Mouse (Mus musculus) olfactory bulb, adult 2 months (tissue): ENCODE results near the gene Tas2r129. TPM values are rescaled to one million over a fixed set of nuclear protein-coding genes. Genes with fewer than 3 reads are reported as not detected.
"Not testable (repeated sequence)": the region's sequence is repeated elsewhere in the genome, so short reads cannot be mapped to it uniquely, and the experiment has no call there.

ENCODE experiments used
- H3K27ac ChIP-seq: fragments of 200-500 bp; 2 replicates; pipeline ENCODE4 v1.5.1; 2012; ENCODE audit warnings: low read depth, low read length; ENCODE audit not compliant: insufficient read depth
- H3K4me1 ChIP-seq: fragments of 200-500 bp; 2 replicates; pipeline ENCODE4 v1.6.1; 2012; ENCODE audit warnings: low read length; ENCODE audit not compliant: control insufficient read depth, insufficient read depth
- H3K4me3 ChIP-seq: fragments of 200-500 bp; 2 replicates; pipeline ENCODE4 v1.5.1; 2012; ENCODE audit warnings: mild to moderate bottlenecking, low read depth, low read length, moderate library complexity; ENCODE audit not compliant: insufficient read depth
- CTCF ChIP-seq: fragments of 200-500 bp; IDR thresholded peaks from 2 replicates; pipeline ENCODE4 v1.5.1; 2012; ENCODE audit warnings: low read depth, mild to moderate bottlenecking, low read length, moderate library complexity; ENCODE audit not compliant: insufficient read depth
- POLR2A ChIP-seq: fragments of 200-500 bp; IDR thresholded peaks from 2 replicates; pipeline ENCODE4 v1.6.1; 2012; ENCODE audit warnings: mild to moderate bottlenecking, low read depth, low read length, moderate library complexity; ENCODE audit not compliant: insufficient read depth
- WGBS: fragments of 180-500 bp; shearing (Covaris S2); methylation state at CpG from one replicate; pipeline ENCODE4 v1.1.7; 2018; 5-methylcytosine and 5-hydroxymethylcytosine counted together
- polyA plus RNA-seq: library from polyadenylated mRNA; stranded (reverse); fragments of >200 nt; gene quantifications from 2 replicates; pipeline ENCODE4 v1.2.4, GENCODE M21; 2012; ENCODE audit warnings: low replicate concordance; ENCODE audit not compliant: missing spikeins, insufficient read depth, insufficient read length

The Tas2r129 gene
- polyA plus RNA-seq, result not detected in 2 replicates

DNA sequence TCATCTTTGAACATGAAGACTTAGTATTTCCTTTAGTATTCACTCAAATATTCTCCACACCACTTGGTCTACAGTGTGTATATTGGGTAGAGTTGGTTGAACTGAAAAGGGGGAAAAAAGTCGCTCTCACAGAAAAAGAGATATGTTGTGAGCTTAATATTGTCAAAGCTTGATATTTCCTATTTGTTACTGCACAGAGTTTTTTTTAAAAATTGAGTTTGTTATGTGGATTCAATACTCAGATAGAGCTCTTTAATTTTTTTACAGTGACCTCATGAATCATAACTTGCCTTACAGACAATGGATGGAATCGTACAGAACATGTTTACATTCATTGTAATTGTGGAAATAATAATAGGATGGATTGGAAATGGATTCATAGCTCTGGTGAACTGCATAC, at the start of gene Tas2r129:
Gene Tas2r129 (plus strand): TSS at position 301 of the 400 bp plus-strand sequence.
- Histone ChIP-seq H3K27ac (no peak within 1 kb of the TSS), H3K4me3 (no peak within 1 kb of the TSS), H3K4me1 (no peaks in the 10 kb centered on the region)
- WGBS, result 81% methylated on average over 2 of the region's 2 CpGs
- TF ChIP-seq CTCF, result no peak
- no peak for TF ChIP-seq POLR2A

DNA sequence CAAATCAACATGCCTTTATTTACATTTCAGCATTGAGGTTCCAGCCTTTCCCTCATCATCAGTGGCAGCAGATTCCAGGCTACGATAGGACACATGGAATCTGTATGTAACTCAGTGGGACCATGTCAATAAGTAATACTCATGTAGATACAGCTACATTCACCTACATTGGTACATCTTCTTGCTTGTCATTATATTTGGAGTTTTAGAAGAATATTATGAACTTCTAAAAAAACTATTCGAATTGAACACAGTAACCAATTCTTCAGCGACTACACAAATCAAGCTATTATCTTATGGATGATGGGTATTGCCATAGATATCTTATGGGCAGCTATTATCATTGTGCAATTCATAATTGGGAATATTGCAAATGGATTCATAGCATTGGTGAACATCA, 41.6 kb upstream of the Tas2r129 start, which contains the start of gene Tas2r125:
Gene Tas2r125 (plus strand): TSS at position 301 of the 400 bp plus-strand sequence.
- no peak within 1 kb of the TSS for H3K27ac ChIP-seq
- no peaks in the 10 kb centered on the region for H3K4me1 ChIP-seq
- no peak within 1 kb of the TSS for H3K4me3 ChIP-seq
- 84% methylated on average over 3 of the region's 3 CpGs for WGBS
- no peak for TF ChIP-seq CTCF
- TF ChIP-seq POLR2A, result no peak

DNA sequence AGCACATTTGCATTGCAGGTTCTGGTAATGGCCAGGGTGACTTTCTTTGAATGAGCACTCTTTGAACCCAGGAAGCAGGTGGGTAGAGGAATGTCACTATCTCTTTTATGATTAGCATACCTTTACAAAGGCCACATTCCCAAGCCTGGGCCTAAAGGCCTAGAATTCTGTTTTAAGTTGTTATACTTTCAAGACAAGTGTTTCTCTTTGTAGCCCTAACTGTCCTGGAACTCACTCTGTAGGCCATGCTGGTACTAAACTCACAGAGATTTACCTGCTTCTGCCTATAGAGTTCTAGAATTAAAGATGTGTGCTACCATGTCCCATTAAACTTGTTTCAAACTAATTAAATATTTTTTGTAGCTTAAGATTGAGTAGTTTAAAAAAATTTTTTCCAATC, 9.5 kb upstream of the Tas2r129 start:
- not testable (repeated sequence) for H3K27ac ChIP-seq, H3K4me1 ChIP-seq, H3K4me3 ChIP-seq

DNA sequence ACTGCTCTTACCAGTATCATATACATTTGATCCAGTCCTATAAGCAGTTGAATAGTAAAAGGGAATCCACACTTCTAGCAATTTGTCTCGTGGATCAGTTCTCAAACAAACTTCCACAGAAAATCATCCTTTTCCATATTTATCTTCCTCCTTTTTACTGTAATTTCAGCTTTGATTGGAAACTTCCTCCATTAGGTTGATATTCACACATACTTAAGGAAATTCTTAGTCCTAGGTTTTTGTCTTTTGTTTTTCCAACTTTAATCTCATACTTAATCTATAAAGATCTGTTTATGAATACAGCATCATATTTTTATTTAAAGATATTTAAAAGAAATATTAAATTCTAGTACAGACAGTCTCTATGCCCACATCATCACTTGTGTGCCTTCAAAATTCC, 6.9 kb downstream of the Tas2r129 start, which contains the start of gene Tas2r131:
Gene Tas2r131 (minus strand): TSS at position 101 of the 400 bp plus-strand sequence.
- TF ChIP-seq CTCF (no peak), POLR2A (no peak)
- WGBS, result 67% methylated on average over 1 of the region's 1 CpGs
- Histone ChIP-seq H3K4me3 (no peak within 1 kb of the TSS), H3K4me1 (no peaks in the 10 kb centered on the region), H3K27ac (no peak within 1 kb of the TSS)

DNA sequence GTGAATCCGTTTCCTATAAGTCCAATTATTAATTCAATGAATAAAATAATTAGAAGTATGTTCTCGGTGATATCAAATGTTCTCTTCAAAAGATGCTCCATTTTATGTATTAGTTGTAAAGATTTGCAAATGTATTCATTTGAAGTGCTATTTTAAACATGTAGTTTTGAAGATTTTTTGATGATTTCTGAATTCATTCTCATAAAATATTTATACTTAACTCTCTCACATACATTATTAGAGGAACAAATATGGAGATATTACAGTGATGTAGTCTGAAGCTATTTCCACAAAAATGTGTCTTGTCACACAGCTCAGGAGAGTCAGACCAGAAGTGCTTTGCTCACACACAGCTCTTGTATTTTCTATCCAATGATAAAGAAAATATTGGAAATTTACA, 30.0 kb downstream of the Tas2r129 start, which contains the start of gene Tas2r109:
Gene Tas2r109 (minus strand): TSS at position 101 of the 400 bp plus-strand sequence.
- TF ChIP-seq POLR2A (no peak), CTCF (no peak)
- 71% methylated on average over 2 of the region's 2 CpGs for WGBS
- H3K27ac ChIP-seq, result no peak within 1 kb of the TSS
- H3K4me3 ChIP-seq, result no peak within 1 kb of the TSS
- H3K4me1 ChIP-seq, result no peaks in the 10 kb centered on the region

Other genes with a start within 250 kb of the Tas2r129 start
- gene Tas2r122, start 239.2 kb upstream of the Tas2r129 start, polyA plus RNA-seq, result not detected in 2 replicates
- gene Tas2r115, start 213.1 kb upstream of the Tas2r129 start, polyA plus RNA-seq, result not detected in 2 replicates
- gene Tas2r124, start 196.4 kb upstream of the Tas2r129 start, polyA plus RNA-seq, result not detected in 2 replicates
- gene Tas2r102, start 189.0 kb upstream of the Tas2r129 start, polyA plus RNA-seq, result not detected in 2 replicates
- not detected in 2 replicates for gene Tas2r136, start 172.9 kb upstream of the Tas2r129 start, polyA plus RNA-seq
- gene Tas2r117, start 148.3 kb upstream of the Tas2r129 start, polyA plus RNA-seq, result not detected in 2 replicates
- gene Tas2r123, start 104.0 kb upstream of the Tas2r129 start, polyA plus RNA-seq, result not detected in 2 replicates
- gene Tas2r116, start 95.7 kb upstream of the Tas2r129 start, polyA plus RNA-seq, result not detected in 2 replicates
- not detected in 2 replicates for gene Tas2r110, start 83.1 kb upstream of the Tas2r129 start, polyA plus RNA-seq
- not detected in 2 replicates for gene Tas2r113, start 58.1 kb upstream of the Tas2r129 start, polyA plus RNA-seq
- not detected in 2 replicates for gene Tas2r125, start 41.5 kb upstream of the Tas2r129 start, polyA plus RNA-seq
- not detected in 2 replicates for gene Tas2r131, start 6.8 kb downstream of the Tas2r129 start, polyA plus RNA-seq
- gene Tas2r109, start 29.9 kb downstream of the Tas2r129 start, polyA plus RNA-seq, result not detected in 2 replicates
- not detected in 2 replicates for gene Tas2r103, start 86.0 kb downstream of the Tas2r129 start, polyA plus RNA-seq
- gene Tas2r140, start 104.7 kb downstream of the Tas2r129 start, polyA plus RNA-seq, result not detected in 2 replicates
- gene Smim10l1, start 153.8 kb downstream of the Tas2r129 start, polyA plus RNA-seq, result 171 TPM in 1 of 2 replicates, not detected in the other